Mouse (Mus musculus) liver, adult 10 weeks (tissue): ENCODE data around the gene Olfr832. TPM values are rescaled to one million over a fixed set of nuclear protein-coding genes. Genes with fewer than 3 reads are reported as not detected.

Experiments used
- polyA plus RNA-seq: library from polyadenylated mRNA; stranded (reverse); fragments of 350-450 nt; fragmentation: Illumina TruSeq; extraction: RNeasy Lipid Tissue Mini Kit (QIAGEN cat#74804); gene quantifications from one replicate; pipeline ENCODE4 v1.2.3, GENCODE M21; 2014; ENCODE audit warnings: low read depth, low replicate concordance

Gene Olfr832
- not detected for polyA plus RNA-seq

GRCm38 (mm10) chr9:18936822-18937221 is at the start of gene Olfr832:
Gene Olfr832, plus strand, starts transcription at chr9:18937122.

GRCm38 (mm10) chr9:18987690-18988089 is 50.8 kb downstream of the Olfr832 start, which contains the start of gene Olfr834:
Gene Olfr834, plus strand, starts transcription at chr9:18987990.

Other genes starting within 250 kb of the Olfr832 start
- not detected for gene Olfr24, start 173.1 kb upstream of the Olfr832 start, polyA plus RNA-seq
- not detected for gene Olfr828, start 117.6 kb upstream of the Olfr832 start, polyA plus RNA-seq
- gene Olfr829, start 82.2 kb upstream of the Olfr832 start, polyA plus RNA-seq = not detected
- gene Olfr830, start 62.4 kb upstream of the Olfr832 start, polyA plus RNA-seq = not detected
- gene Olfr834, start 50.9 kb downstream of the Olfr832 start, polyA plus RNA-seq = not detected
- not detected for gene Olfr835, start 95.6 kb downstream of the Olfr832 start, polyA plus RNA-seq
- gene Olfr836, start 183.3 kb downstream of the Olfr832 start, polyA plus RNA-seq = not detected
- gene Olfr837, start 199.2 kb downstream of the Olfr832 start, polyA plus RNA-seq = not detected
- gene Olfr839-ps1, start 240.2 kb downstream of the Olfr832 start, polyA plus RNA-seq = not detected